Mouse (Mus musculus): ENCODE data around the gene Dnah7b.
"Not testable (repeated sequence)": the region's sequence is repeated elsewhere in the genome, so short reads cannot be mapped to it uniquely, and the experiment has no call there.

Dnah7b gene

GRCm38 (mm10) chr1:46066015-46066414, at the start of gene Dnah7b:
Dnah7b (plus strand) TSS chr1:46066315.
- no peak for DNase-seq

- DNase-seq: no peak
Measured at GRCm38 (mm10) chr1:46018382-46018977, 47.6 kb upstream of the Dnah7b start.

GRCm38 (mm10) chr1:46022262-46022661, 43.9 kb upstream of the Dnah7b start:
- no peak for DNase-seq

DNA sequence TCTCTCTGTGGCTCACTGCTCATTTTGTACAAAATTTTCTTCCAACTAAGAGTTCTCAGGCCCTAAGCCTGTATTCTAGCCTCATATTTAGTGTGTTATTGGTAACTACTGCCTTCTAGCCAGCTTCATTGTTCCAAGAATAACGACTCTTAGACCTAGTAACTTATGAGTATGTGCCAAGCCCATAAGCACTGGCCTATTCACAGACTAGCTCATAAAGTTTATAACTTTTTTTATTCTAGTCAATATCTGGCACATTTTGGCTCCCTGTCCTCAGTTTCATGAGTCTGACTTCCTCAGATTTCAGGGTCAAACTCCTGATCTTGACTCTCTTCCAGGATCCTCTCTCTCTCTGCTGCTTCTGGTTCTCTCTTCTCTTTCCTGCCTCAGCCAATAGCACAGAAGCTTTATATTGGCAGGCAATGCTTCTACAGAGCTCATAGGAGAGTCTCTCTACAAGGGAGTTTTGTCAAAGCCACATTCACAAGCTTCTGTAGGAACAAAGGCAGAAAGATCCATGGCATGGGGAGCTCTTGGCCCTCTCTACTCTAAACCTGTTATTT, 34.0 kb upstream of the Dnah7b start:
- DNase-seq: no peak

GRCm38 (mm10) chr1:46048188-46048587, 17.9 kb upstream of the Dnah7b start:
- DNase-seq: no peak

DNA sequence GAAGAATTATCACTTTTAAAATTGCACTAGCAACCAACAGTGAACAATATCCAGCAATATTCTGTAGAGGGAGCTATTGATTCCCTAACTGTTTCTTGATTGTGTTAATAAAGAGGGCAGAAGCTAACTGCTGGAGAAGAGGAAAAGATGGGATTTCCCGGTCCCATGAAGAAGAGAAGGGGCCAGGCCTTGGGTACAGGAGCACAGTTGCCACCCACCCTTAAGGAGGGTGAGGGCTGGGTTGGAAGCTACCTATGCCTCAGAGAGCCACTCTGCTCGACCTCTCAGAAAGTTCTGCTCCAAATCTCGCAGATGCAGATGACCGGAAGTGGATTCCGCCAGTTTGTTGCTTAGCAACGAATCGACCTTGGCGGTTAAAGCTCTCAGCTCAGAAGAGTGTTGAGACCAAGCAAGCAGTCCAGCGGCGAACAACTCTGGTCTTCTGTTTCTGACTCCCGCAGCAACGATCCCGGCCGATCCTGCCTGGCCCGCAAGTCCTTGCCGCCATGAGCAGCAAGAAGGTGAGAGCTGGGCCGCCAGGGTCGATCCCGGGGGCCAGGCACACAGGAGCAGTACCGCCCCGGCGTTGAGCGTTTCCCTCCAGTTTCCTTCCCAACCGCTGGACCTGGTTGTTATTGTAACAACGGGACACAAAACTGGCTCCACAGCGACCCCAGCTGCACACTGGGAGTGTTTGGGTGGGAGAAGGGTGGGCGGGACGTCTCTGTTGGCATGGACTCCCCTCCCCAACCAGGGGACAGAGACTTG, 553 bp downstream of the Dnah7b start:
- DNase-seq: peak; percentile 6

DNA sequence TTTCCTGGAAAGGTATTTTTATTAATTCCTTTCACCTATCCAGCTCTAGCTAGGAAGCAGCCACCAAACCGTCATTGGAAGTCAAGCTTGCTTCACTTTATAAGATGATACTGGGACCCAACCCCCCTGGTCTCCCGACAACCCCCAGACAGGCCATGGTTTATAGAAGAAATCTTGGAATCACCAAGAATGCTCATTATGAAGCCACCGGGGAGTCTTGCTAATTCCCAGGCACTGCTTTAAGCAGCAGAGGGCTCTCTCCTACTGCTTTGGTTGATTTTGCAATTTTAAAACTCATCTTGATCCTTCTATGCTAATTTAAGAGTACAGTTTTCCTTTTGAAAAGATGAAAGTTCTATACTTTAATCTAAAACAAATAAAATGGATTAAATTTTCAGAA, 2.7 kb downstream of the Dnah7b start:
- not testable (repeated sequence) for DNase-seq

DNA sequence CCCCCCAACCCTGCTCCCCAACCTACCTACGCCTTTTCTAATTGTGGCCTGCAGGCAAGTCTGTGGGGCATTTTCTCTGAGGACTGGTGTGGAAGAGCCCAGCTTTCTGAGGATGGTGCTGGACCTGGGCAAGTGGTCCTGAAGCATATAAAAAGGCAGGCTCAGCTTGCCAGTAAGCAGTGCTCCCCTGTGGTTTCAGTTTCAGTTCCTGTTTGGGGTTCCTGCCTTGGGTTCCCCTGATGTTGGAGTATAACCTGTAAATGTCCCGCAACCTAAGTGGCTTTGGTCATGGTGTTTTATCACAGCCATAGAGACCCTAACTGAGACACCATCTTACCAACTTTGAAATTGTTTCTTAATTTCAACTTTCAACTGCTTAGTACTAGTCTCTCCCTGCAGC, 11.8 kb downstream of the Dnah7b start:
- DNase-seq: no peak

DNA sequence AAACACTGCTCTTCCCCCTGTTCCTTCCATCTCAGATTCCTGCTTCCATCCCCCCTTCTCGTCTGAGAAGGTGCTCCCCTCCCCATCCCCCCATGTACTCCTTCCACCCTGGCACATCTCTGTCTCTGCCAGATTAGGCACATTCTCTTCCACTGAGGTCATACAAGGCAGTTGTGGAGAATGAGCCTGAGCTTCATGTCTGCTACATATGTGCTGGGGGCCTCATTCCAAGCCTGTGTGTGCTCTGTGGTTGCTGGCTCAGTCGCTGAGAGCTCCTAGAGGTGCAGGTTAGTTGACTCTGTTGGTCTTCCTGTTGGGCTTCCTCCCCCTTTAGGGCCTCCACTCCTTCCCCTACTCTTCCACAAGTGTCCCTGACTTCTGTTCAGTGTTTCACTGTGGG, 34.4 kb downstream of the Dnah7b start:
- no peak for DNase-seq

- DNase-seq: not testable (repeated sequence)
Measured at GRCm38 (mm10) chr1:46112606-46113005, 46.5 kb downstream of the Dnah7b start.

DNA sequence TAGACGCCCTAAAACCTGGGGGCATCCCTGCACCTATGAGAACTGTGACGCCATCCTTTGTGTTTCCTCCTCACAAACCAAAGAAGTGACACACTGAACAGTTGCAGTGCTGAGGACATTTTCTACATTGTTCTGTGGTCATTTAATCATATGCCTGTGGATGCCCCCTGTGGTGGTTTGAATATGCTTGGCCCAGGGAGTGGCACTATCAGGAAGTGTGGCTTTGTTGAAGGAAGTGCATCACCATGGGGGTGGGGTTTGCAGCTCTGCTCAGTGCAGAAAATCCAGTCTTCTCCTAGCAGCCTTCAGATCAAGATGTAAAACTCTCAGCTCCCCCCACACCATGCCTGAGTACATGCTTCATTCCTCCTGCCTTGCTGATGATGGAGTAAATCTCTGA, 51.1 kb downstream of the Dnah7b start:
- not testable (repeated sequence) for DNase-seq

- DNase-seq: no peak
Measured at GRCm38 (mm10) chr1:46128058-46128457, 61.9 kb downstream of the Dnah7b start.

DNA sequence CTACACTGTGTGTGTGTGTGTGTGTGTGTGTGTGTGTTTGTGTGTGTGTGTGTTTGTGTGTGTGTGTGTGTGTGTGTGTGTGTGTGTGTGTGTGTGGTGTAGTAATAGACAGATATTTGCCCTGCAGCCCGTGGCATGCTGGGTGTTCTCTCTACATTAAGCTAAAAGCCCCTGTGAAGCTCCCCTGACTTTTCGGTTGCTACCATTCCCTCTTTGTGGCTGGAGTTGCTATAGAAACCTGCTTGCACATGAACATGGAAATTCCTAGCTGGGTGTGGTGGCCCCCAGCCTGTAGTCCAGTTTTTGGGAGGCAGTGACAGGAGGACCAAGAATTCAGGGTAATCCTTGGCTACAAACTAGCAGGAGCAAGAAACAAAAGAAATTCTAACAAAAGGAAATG, 130.7 kb downstream of the Dnah7b start:
- not testable (repeated sequence) for DNase-seq

GRCm38 (mm10) chr1:46201169-46201568, 135.1 kb downstream of the Dnah7b start:
- not testable (repeated sequence) for DNase-seq

DNA sequence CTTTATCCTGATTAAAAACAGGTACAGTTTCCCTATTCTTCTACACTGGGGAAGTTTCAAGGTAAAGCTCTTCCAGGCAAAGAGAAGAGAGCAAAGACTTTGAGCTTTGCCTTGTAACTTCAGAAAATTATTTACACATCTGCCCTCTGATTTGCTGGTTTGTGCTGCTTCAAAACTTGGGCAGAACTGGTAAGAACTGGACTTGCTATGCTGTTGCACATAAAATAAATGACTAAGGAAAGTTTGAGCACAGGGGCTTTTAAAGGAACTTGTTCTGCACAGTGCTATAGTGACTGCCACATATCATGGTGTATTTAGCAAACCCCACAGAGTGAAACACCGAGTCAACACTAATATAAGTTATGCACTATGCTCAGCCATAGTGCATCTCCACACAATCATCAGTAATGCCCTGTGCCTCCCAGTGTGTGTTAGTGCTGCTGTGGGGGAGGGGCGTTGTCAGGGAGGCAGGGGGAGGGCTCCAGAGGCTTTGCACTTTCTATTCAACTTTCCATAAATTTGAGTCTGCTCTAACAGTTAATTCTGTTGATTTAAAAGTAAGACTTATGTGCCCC, 144.0 kb downstream of the Dnah7b start:
- DNase-seq: not testable (repeated sequence)

DNA sequence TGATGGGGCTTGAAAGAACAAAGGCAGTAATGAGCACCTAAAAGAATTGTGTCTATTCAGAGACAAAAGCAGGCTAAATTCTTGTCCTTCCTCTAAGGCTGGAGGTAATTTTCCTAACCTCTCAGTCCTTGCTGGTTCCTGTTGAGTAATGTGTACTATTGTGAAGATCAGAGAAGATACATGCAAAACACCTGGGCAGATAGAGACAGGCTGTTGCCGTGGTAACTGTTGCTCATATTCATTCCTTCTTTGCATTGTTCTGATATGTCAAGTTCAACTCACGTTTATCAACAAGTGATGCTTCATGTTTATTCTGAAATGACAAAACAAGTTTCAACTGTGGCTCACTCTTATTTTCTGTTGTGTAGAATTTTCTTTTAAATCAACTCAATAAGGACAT, 156.6 kb downstream of the Dnah7b start:
- DNase-seq: not testable (repeated sequence)

- not testable (repeated sequence) for DNase-seq
Measured at GRCm38 (mm10) chr1:46226136-46226535, 160.0 kb downstream of the Dnah7b start.

GRCm38 (mm10) chr1:46268841-46269240, 202.7 kb downstream of the Dnah7b start:
- not testable (repeated sequence) for DNase-seq

GRCm38 (mm10) chr1:46271927-46272326, 205.8 kb downstream of the Dnah7b start:
- no peak for DNase-seq

- not testable (repeated sequence) for DNase-seq
Measured at GRCm38 (mm10) chr1:46278057-46278910, 212.2 kb downstream of the Dnah7b start.

- not testable (repeated sequence) for DNase-seq
Measured at GRCm38 (mm10) chr1:46278911-46279565, 212.9 kb downstream of the Dnah7b start.

DNA sequence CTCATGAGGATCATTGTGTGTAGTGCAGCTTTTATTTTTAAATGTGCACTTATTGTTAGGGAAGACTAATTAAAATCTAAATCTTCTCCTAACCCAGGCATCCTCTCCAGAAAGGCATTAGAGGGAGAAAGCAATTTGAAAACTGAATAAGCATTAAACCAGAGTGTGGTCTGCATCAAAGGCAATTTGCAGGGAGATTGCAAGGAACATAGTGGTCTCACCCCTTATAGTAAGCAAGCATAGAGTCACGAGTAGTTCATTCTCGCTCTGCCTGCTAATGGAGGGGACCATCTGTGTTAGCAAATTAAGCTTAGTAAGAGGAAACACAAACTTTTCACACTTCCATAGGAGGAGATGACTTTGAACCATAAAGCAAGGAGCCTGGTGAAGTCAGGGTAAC, 228.3 kb downstream of the Dnah7b start:
- DNase-seq: not testable (repeated sequence)
